Mouse (Mus musculus) cerebellum, postnatal 10 days (tissue): ENCODE results near the gene Dok3.

Experiments used
- DNase-seq, 2 experiments: peaks; one replicate each; pipeline ENCODE4 v3.0.0; 2021; ENCODE audit warnings: mixed read lengths in 2 of 2

The Dok3 gene

GRCm38 (mm10) chr13:55474621-55475069 lies 54.5 kb downstream of the Dok3 start:
- DNase-seq = peak; percentile 82 to 84

DNA sequence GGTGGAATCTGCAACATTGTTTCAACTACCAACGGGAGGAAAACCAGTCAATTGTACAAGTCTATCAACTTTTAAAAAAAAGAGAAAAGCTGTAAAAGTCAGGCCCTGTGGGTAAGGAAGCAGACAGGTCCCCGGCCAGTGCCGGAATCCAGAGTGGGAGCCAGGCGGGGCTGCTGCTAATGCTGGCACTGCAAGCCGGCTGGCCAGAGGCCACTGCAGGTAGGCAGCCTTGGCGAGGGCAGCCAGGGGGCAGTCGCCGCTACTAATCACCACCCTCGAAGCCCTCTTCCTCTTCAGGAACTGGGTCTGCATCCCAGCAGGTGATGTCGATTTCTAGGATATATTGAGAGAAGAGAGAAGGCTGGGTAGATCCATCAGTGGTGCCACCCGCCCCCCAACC lies 55.1 kb downstream of the Dok3 start:
- peak; percentile 60 to 62 for DNase-seq
